Mouse (Mus musculus): ENCODE results near the gene Tmem141. TPM values are rescaled to one million over a fixed set of nuclear protein-coding genes. Genes with fewer than 3 reads are reported as not detected.

Gene Tmem141
- total RNA-seq, 2 experiments from 2014 or later, result 22.1 to 24.6 TPM

DNA sequence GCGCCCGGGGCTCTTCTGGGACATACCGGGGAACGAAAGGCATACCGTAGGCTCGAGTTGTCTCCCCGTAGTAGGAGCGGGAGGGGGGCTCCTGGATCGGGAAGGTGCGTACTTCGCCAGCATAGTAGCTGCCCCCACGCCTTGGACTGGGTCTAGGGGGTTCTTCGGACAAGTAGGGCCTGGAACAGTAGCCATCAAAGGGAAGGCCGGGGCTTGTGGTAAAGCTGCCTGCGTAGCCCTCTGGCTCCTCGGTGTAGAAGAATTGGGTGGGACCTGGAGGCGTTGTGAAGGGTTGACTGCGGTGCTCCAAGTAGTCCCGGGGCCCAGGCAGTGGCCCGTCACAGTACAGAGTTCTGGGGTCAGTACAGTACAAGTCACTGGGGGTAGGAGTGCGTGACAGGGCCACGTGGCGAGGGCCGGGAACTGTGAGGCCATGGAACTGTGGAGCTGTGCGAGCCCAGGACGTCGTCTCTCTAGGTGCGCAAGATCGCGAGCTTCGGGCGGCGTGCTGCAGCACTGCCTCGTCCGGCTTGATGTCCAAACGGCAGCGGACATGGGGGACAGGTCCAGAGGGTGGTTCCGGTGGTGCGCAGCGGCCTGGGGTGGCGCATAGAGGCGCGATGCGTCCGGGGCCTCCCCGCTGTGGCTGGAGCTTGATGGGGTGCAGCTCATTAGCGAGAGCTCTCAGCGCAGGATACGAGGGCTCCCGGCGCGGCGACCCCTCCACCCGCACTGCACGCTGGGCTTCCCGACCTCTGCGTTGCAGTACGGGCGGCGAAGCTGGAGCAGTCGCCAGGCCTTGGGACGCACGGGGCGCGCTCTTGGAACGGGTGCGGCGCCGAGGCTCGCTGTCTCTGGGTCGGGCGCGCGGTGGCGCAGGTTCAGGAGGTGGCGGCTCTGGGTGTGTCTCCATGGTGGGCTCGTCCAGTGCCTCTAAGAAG, 42.7 kb downstream of the Tmem141 start:
- intact Hi-C loops (cut with DNase I), result no loop called here
- no peak for DNase-seq

DNA sequence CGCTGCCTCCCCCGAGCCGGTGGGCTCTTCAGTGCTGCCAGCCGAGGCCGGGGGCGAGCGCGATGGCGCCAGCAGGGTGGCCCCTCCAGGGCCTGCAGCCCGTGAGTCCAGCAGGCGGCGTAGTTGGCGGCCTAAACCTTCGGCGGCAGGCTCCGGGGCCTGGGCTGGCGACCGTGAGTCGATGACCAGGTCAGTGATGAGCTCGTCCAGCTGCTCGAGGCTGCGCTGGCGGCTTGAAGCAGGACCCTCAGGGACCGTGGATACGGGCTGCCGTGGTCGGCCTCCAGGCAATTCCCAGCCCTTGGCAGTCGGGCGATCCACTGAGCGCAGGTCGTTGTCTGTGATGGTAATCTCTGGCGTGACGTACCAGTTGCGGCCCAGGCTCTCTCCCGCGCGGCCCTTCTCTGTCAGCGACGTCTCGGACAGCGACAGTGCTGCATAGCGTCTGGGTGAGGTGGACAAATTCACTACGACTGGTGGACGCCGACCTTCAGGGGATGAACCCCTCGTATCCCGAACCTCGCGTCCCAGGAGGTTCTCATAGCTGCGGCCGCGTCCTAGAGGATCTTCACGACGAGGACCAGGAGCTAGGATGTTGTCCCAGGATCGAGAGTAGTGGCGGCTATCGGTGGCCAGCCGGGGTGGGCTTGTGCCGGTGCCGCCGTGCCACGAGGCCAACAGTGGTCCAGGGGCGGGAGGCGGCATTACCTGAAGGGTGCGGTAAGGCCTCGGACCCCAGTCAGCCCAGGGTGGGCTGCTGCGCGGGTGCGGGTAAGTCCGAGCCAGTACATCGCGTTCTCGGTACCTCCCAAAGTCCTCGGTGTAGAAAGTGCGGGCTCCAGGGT, 43.6 kb downstream of the Tmem141 start:
- intact Hi-C loops (cut with DNase I), result no loop called here
- DNase-seq, result no peak

DNA sequence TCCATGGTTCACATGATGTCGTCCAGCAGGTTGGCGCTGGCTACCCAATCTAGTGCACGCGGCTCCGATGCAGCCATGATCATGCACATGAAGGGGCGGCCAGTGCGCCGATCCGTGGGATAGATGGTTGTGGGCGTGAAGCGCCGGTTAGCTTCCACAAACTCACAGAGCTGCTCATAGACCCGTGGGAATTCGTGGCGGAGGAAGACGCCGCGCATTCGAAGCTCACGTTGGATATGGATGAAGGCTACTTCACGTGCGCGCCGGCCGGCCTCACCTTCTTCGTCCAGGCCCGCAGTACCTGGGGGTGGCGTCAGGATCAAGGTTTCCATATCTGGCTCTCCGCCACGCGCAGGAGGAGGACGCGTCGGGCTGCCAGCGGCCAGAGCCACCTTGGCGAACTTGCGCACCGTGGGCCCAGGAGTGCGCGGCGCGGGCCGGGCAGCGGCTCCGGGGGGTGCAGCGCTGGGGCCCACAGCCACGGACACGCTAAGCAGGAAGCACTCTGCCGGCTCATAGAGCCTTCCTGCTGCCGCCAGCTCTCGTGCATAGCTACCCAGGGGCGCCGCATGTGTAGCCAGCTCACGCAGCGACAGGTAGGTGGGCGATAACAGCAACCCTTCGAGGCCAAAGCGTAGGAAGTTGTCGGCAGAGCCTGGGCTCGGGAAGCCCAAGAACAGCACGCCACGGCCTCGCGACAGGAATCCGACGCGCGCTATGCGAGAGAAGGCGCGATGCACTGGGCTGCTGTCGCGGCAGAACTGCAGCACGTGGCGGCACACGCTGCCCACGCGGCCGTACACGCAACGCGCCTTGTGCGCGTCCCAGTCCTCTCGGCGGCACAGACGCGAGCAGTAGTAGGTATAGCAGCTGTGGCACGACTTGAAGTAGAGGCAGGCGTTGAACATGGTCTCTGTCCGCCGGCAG, 44.6 kb downstream of the Tmem141 start:
- intact Hi-C loops (cut with DNase I), result no loop called here

GRCm38 (mm10) chr2:25576028-25576850, 45.6 kb downstream of the Tmem141 start:
- no peak for DNase-seq
- intact Hi-C loops (cut with DNase I), result no loop called here

More for the DNA sequence above, 44.6 kb downstream of the Tmem141 start:
- DNase-seq, result no peak

- intact Hi-C loops (cut with DNase I), result no loop called here
These were observed 46.3 kb downstream of the Tmem141 start for GRCm38 (mm10) chr2:25575432-25576027.

DNA sequence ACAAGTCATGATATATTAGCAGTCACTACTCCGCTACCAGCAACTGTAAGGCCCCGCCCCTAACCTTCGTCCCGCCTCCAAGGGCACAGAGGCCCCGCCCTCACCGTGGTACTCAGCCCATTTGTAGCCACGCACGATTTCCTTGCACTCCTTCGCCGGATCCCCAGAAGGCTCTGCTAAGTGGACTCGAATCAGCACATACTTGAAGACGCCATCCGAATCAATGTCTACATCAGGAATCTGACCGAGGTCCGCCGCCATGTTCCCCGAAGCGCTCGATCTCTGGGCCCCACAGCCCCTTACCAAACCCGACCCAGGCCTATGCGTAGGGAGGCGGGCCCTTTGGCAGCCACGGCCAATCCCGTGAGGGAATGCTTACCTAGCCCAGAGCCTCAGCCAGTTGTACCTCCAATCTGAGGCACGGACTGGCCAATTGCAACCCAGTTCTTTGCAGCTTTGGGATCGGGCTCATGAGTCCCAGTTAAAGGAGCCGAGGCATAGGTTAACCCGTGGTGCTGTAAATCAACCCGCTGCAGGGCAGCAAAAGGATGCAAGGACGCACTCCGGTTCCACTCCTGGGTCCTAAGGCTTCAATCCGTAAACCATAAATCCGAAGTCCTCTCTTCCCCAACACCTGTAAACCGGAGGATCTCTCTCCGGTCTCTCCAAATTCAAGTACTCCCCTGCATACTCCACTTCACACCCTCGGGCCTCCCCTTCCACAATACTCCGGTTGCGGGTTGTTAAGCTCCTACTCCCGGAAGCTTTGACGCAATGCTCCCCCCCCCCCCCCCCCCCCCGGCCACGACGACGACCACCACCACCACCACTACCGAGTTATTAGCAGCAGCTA, 47.0 kb downstream of the Tmem141 start, which contains the start of the genes Mamdc4 and Phpt1:
TSS of gene Mamdc4 (minus strand) at position 267 of the 853 bp plus-strand sequence.
TSS of gene Phpt1 (minus strand) at position 646 of the 853 bp plus-strand sequence.
- peak; percentile 98 to 99 for DNase-seq
- intact Hi-C loops (cut with DNase I), result no loop called here

More at GRCm38 (mm10) chr2:25575432-25576027, 46.3 kb downstream of the Tmem141 start:
- peak; percentile 53 to 60 for DNase-seq

DNA sequence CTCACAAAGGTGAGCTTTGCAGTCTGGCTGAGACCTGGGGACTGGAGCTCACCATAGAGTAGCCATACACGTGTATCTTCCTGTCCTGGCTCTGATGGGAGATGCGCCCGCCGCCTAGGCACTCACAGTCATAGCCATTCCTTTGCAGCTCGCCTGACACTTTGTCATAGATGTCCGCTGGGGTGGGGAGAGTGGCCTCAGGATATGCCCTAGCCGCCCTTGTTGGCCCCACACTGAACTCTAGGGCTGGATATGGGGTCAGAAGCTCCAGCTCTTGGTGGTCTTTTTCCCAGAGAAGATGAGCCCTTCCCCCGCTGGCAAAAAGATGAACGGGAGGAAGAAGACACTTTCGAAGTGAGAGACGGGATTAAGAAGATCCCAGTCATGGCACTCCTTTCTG, 47.7 kb downstream of the Tmem141 start:
- intact Hi-C loops (cut with DNase I), result no loop called here

DNA sequence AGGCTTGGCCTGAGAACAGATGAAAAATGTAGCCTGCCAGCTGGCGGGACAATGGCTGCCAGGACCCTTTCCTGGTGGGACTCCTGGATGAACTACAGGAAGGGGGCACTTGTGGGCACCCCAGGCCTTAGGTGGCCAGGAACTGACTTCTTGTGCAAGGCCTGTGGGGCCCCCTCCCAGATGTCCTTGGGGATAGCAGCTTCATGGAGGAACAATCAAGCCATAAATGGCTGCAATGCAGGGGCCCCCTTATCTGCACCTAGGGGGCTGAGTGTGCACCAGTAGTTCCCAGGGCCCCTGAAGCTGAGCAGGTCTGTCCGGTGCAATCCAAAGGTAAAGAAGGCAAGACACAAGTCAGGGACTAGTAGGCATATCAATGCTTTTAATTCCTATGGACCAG, 48.7 kb downstream of the Tmem141 start:
- intact Hi-C loops (cut with DNase I), result no loop called here
- no peak for DNase-seq

More for the DNA sequence above, 47.7 kb downstream of the Tmem141 start:
- DNase-seq, result no peak

DNA sequence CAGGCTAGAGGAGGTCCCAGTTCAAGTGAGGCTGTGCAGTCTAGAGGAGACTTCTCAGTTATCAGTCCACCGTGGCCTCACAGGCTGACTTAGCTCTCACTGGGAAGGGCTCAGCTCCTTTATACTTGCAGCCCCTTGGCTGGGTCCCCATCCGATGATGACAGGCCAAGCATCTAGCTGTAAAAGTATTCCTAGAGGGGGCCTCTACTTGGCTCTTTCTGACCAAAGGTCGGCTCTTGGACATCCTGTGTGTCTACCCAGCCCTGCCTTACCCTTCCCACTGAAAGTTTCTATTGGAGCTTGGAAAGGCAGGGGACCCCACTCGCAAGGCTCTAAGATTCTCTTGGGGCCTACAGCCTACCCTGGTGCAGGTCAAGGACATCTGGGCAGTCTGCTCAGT, 50.6 kb downstream of the Tmem141 start:
- no peak for DNase-seq
- intact Hi-C loops (cut with DNase I), result no loop called here

Other genes starting within 250 kb of the Tmem141 start
- gene Sapcd2, start 249.7 kb downstream of the Tmem141 start, total RNA-seq (2021), result 1 to 10 TPM; 2.8 to 4.7 TPM
- 10 to 100 TPM; 14.9 to 17.2 TPM for gene Entpd2, start 226.1 kb downstream of the Tmem141 start, total RNA-seq (2021)
- 10 to 100 TPM; 37.9 to 39.7 TPM for gene Npdc1, start 222.7 kb downstream of the Tmem141 start, total RNA-seq (2021)
- under 1 TPM in 1 of 2 experiments, not detected in 1; 0.12 TPM for gene Fut7, start 198.7 kb downstream of the Tmem141 start, total RNA-seq (2021)
- 10 to 100 TPM; 21.2 to 21.9 TPM for gene Abca2, start 193.3 kb downstream of the Tmem141 start, total RNA-seq (2021)
- gene Clic3, start 165.2 kb downstream of the Tmem141 start, total RNA-seq (2021), result 1 to 10 TPM; 3.3 to 3.7 TPM
- gene Paxx, start 160.9 kb downstream of the Tmem141 start, total RNA-seq (2021), result 10 to 100 TPM; 33.3 to 39.5 TPM
- gene Ptgds, start 152.0 kb downstream of the Tmem141 start, total RNA-seq (2021), result 100 to 1,000 TPM in 1 of 2 experiments, 10 to 100 TPM in 1; 75.1 to 110 TPM
- not detected for gene Lcn12, start 128.1 kb downstream of the Tmem141 start, total RNA-seq (2021)
- gene Fbxw5, start 121.3 kb downstream of the Tmem141 start, total RNA-seq (2021), result 10 to 100 TPM; 93.1 to 93.4 TPM
- gene C8g, start 120.3 kb downstream of the Tmem141 start, total RNA-seq (2021), result under 1 TPM; 0.52 to 0.53 TPM
- gene Traf2, start 75.1 kb downstream of the Tmem141 start, total RNA-seq (2021), result 10 to 100 TPM; 16.1 to 18.3 TPM
- 100 to 1,000 TPM; 188 to 189 TPM for gene Edf1, start 64.2 kb downstream of the Tmem141 start, total RNA-seq (2021)
- 1 to 10 TPM; 1.8 to 2.2 TPM for gene Mamdc4, start 47.2 kb downstream of the Tmem141 start, total RNA-seq (2021)
- gene Phpt1, start 46.8 kb downstream of the Tmem141 start, total RNA-seq (2021), result 100 to 1,000 TPM in 1 of 2 experiments, 10 to 100 TPM in 1; 93.8 to 101 TPM
- gene Ajm1, start 40.2 kb downstream of the Tmem141 start, total RNA-seq (2021), result under 1 TPM; 0.10 to 0.12 TPM
- gene Rabl6, start 13.5 kb downstream of the Tmem141 start, total RNA-seq (2021), result 10 to 100 TPM; 49.4 to 57.6 TPM
- not detected for gene Ccdc183, start 4.3 kb downstream of the Tmem141 start, total RNA-seq (2021)
- 1 to 10 TPM; 2.7 to 3.7 TPM for gene Fcna, start 6.0 kb upstream of the Tmem141 start, total RNA-seq (2021)
- gene Lcn8, start 31.1 kb upstream of the Tmem141 start, total RNA-seq (2021), result 1 to 10 TPM in 1 of 2 experiments, under 1 TPM in 1; 0.99 to 1.0 TPM
- gene Lcn5, start 35.9 kb upstream of the Tmem141 start, total RNA-seq (2021), result not detected
- not detected for gene Lcn6, start 54.8 kb upstream of the Tmem141 start, total RNA-seq (2021)
- not detected for gene Lcn10, start 60.7 kb upstream of the Tmem141 start, total RNA-seq (2021)
- gene Obp2a, start 78.0 kb upstream of the Tmem141 start, total RNA-seq (2021), result not detected
- 10 to 100 TPM; 14.6 to 15.6 TPM for gene Bmyc, start 84.7 kb upstream of the Tmem141 start, total RNA-seq (2021)
- not detected for gene Obp2b, start 115.0 kb upstream of the Tmem141 start, total RNA-seq (2021)
- gene Lcn3, start 143.6 kb upstream of the Tmem141 start, total RNA-seq (2021), result not detected
- gene Lcn11, start 155.0 kb upstream of the Tmem141 start, total RNA-seq (2021), result not detected
- gene Gm13539, start 160.3 kb upstream of the Tmem141 start, total RNA-seq (2021), result not detected
- not detected for gene Glt6d1, start 193.8 kb upstream of the Tmem141 start, total RNA-seq (2021)
- not detected for gene Lcn9, start 201.1 kb upstream of the Tmem141 start, total RNA-seq (2021)
- not detected for gene Sohlh1, start 225.2 kb upstream of the Tmem141 start, total RNA-seq (2021)
- 1 to 10 TPM in 1 of 2 experiments, under 1 TPM in 1; 0.62 to 1.1 TPM for gene Kcnt1, start 241.7 kb upstream of the Tmem141 start, total RNA-seq (2021)

All from heart, postnatal 10 days (tissue).